8 mouse cellular contexts compared by ENCODE assay signal in the genomic region with DNA sequence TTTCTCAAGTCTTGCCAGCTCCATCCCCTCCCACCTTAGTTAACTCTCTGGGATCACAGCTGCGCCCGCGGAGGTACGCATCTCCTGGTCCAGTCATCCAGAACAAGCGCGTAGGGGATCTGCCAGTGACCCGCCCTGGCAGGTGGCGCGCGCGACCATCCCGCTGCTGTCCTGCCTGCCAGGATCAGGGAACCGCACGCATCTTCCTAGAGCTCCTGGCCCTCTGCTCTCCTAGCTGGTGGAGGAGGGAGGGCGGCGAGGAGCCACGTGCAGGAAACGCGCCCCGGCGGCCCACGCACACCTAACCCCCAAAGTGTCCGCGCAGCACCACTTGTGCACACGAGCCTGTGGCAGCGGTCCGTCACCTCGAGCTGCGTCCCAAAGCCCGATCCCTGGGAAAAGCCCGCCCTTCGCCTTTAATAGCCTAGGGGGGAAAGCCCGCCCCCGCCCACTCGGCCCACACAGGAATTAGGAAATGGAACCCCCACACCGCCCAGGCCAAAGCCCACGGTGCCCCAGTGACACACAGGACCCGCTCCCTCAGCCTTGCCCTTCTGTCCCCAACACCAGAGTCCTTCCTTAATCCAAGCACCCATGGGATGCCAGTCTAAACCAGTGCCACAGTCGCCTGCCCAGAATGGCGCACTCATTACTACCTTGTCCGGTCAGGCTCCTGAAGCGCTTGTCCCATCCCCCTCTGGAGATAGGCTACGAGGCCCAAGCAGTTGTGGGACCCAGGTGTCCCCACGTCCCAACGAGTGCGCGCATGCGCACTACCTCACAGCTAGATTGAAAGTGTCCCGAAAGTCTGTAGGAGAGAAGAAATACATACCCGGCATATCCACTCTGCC. TPM values are rescaled to one million over a fixed set of nuclear protein-coding genes. Genes with fewer than 3 reads are reported as not detected.
DNase-seq lines count a peak whose midpoint lies in the region; ATAC-seq and TF ChIP-seq lines count a peak whose summit lies in the region.

No protein-coding gene starts in this region.

- no peak for TF ChIP-seq POLR2A in kidney, adult 2 months (IDR thresholded peaks at IDR 0.05; ENCODE audit: low read depth, low read length)
- no peak for TF ChIP-seq POLR2A in olfactory bulb, adult 2 months (IDR thresholded peaks at IDR 0.05; ENCODE audit: insufficient read depth, low read depth, low read length)

- no peak for ATAC-seq in forebrain, postnatal 0 days
- no peak for ATAC-seq in lung, embryonic 15.5 days (ENCODE audit: borderline replicate concordance, extremely low read depth, low FRiP score, low TSS enrichment)

- H3K4me3 ChIP-seq in forebrain, postnatal 0 days (ENCODE audit: low read depth, low read length) = peak overlapping the region; percentile 37
- peak overlapping the region; percentile 49 for H3K4me3 ChIP-seq in kidney, adult 2 months (ENCODE audit: insufficient read depth, low read depth, low read length)
- peak overlapping the region; percentile 46 for H3K4me3 ChIP-seq in lung, embryonic 15.5 days
- H3K4me3 ChIP-seq in olfactory bulb, adult 2 months (ENCODE audit: insufficient read depth, low read depth, low read length) = peak overlapping the region; percentile 40

- H3K9me3 ChIP-seq in forebrain, postnatal 0 days (ENCODE audit: low read length) = no peaks in the 10 kb centered on the region
- H3K9me3 ChIP-seq in lung, embryonic 15.5 days = no peaks in the 10 kb centered on the region

- peak; percentile 26 to 32 for DNase-seq in spleen, adult 18-20 months
- no peak for DNase-seq in spleen, adult 12 weeks (ENCODE audit: low spot score)
- DNase-seq in forebrain, postnatal 0 days = no peak
- peak; percentile 28 for DNase-seq in kidney, adult 2 months
- DNase-seq in urinary bladder, postnatal 14 days (ENCODE audit: low spot score) = no peak
- DNase-seq in ovary, postnatal 10 days (ENCODE audit: low spot score) = no peak

- WGBS in forebrain, postnatal 0 days = 29% methylated on average over 50 of the region's 50 CpGs
- WGBS in kidney, adult 2 months = 3% methylated on average over 50 of the region's 50 CpGs
- 19% methylated on average over 49 of the region's 50 CpGs for WGBS in lung, embryonic 15.5 days
- 20% methylated on average over 50 of the region's 50 CpGs for WGBS in olfactory bulb, adult 2 months

- no peak overlapping the region; the same call in 1 of the 2 replicates for H3K9ac ChIP-seq in forebrain, postnatal 0 days
- H3K9ac ChIP-seq in lung, embryonic 15.5 days = peak overlapping the region; percentile 36; the same call in 1 of the 2 replicates

- H3K27me3 ChIP-seq in forebrain, postnatal 0 days (ENCODE audit: insufficient read depth, low read length) = no peaks in the 10 kb centered on the region
- no peaks in the 10 kb centered on the region for H3K27me3 ChIP-seq in kidney, adult 2 months (replicated peaks; ENCODE audit: control insufficient read depth, insufficient read depth, low read length)
- peaks cover 24% of the 10 kb centered on the region for H3K27me3 ChIP-seq in lung, embryonic 15.5 days

- H3K4me1 ChIP-seq in forebrain, postnatal 0 days (ENCODE audit: insufficient read depth) = no peaks in the 10 kb centered on the region
- no peaks in the 10 kb centered on the region; the same call in 1 of the 2 replicates for H3K4me1 ChIP-seq in kidney, adult 2 months (ENCODE audit: control insufficient read depth, insufficient read depth, low read length)
- H3K4me1 ChIP-seq in lung, embryonic 15.5 days = no peaks in the 10 kb centered on the region
- H3K4me1 ChIP-seq in olfactory bulb, adult 2 months (ENCODE audit: control insufficient read depth, insufficient read depth, low read length) = peaks cover 12% of the 10 kb centered on the region; the same call in 1 of the 2 replicates

- H3K4me2 ChIP-seq in forebrain, postnatal 0 days (ENCODE audit: low read depth) = peak overlapping the region; percentile 86
- peak overlapping the region; percentile 84 for H3K4me2 ChIP-seq in lung, embryonic 15.5 days

- H3K27ac ChIP-seq in forebrain, postnatal 0 days (ENCODE audit: low read depth, low read length) = no peak overlapping the region
- H3K27ac ChIP-seq in kidney, adult 2 months (ENCODE audit: insufficient read depth, low read depth, low read length) = no peak overlapping the region
- H3K27ac ChIP-seq in lung, embryonic 15.5 days = no peak overlapping the region
- H3K27ac ChIP-seq in olfactory bulb, adult 2 months (ENCODE audit: insufficient read depth, low read depth, low read length) = no peak overlapping the region

- no peak for TF ChIP-seq CTCF in forebrain, postnatal 0 days (IDR thresholded peaks at IDR 0.05; ENCODE audit: low read depth)
- no peak for TF ChIP-seq CTCF in kidney, adult 2 months (conservative IDR thresholded peaks at IDR 0.05; ENCODE audit: insufficient read depth, insufficient read length, low read depth, low read length)
- TF ChIP-seq CTCF in olfactory bulb, adult 2 months (IDR thresholded peaks at IDR 0.05; ENCODE audit: insufficient read depth, low read depth, low read length) = no peak

- H3K36me3 ChIP-seq in forebrain, postnatal 0 days (ENCODE audit: insufficient read depth) = no peaks in the 10 kb centered on the region
- H3K36me3 ChIP-seq in kidney, adult 2 months (ENCODE audit: control insufficient read depth, insufficient read depth, low read length) = no peaks in the 10 kb centered on the region
- no peaks in the 10 kb centered on the region for H3K36me3 ChIP-seq in lung, embryonic 15.5 days

RNA-seq across cellular contexts. Expression of a gene that starts 46.6 kb away (rescaled TPM):
- total RNA-seq in forebrain, postnatal 0 days (2014; rRNA removed) = 3.2 and 3.4 TPM in 2 replicates
- polyA plus RNA-seq in forebrain, postnatal 0 days (2015; fragmentation: Nextera tagmentation; extraction: Ambion mirVana) = 2.7 and 3.3 TPM in 2 replicates
- 1.0 and 1.1 TPM in 2 replicates for polyA plus RNA-seq in kidney, adult 2 months (2012; rRNA removed)
- 2.8 and 3.6 TPM in 2 replicates for polyA plus RNA-seq in lung, embryonic 15.5 days (2015; fragmentation: Nextera tagmentation; extraction: Ambion mirVana)
- not detected in 2 replicates for polyA plus RNA-seq in olfactory bulb, adult 2 months (2012; ENCODE audit: insufficient read depth, insufficient read length, low replicate concordance, missing spikeins)

Comparison
In these comparisons a context has a peak if more than half of its experiments do, and no peak if none do; other contexts are left out.
1. DNase-seq: peak in spleen, adult 18-20 months (2 of 2) and kidney, adult 2 months (single experiment); none in spleen, adult 12 weeks (single experiment), forebrain, postnatal 0 days (single experiment), urinary bladder, postnatal 14 days (single experiment) and ovary, postnatal 10 days (single experiment).
2. Peak in every context shown above with its lines, with median percentiles within 50 percentile points of each other: H3K4me3 ChIP-seq.